Mouse (Mus musculus): ENCODE data around the gene Rnf181. TPM values are rescaled to one million over a fixed set of nuclear protein-coding genes. Genes with fewer than 3 reads are reported as not detected.

Rnf181 gene
- total RNA-seq, 2 experiments from 2014 or later: 70.4 to 73.7 TPM

- DNase-seq (ENCODE audit: low spot score in 2 of 2): no peak
- intact Hi-C loops (cut with DNase I): loop anchor here (10.0 kb wide), 1 partner anchor 441 kb away; the partner anchor contains the start of genes Polr1a and Ptcd3
Measured at GRCm38 (mm10) chr6:72346261-72346660, 20.5 kb downstream of the Rnf181 start.

DNA sequence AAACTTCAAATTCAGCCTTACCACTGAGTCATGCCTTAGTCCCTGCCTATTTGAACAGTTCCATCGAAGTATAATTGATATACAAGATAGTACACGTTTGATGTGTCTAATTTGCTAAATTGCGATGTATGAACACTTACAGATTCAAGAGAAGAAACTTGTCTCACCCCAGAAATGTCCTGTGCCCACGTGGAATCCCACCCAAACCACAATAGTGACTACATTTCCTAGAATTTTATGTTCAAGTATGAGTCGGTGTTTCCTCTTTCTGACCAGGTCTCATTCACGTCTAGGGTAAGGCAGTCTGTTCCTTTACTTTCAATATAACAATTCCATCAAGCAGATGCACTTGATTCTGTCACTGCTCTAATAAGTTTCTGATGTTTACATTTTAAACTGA lies 21.1 kb downstream of the Rnf181 start:
- intact Hi-C loops (cut with DNase I): loop anchor here (10.0 kb wide), 1 partner anchor 441 kb away; the partner anchor contains the start of genes Polr1a and Ptcd3

GRCm38 (mm10) chr6:72345074-72345567 lies 21.6 kb downstream of the Rnf181 start, which contains the start of gene Usp39:
Gene Usp39 (minus strand): TSS chr6:72345184.
- intact Hi-C loops (cut with DNase I): loop anchor here (10.0 kb wide), 1 partner anchor 440 kb away; the partner anchor contains the start of genes Polr1a and Ptcd3
- peak; percentile 96 to 98 for DNase-seq (ENCODE audit: low spot score in 2 of 2)

More for the DNA sequence above, 21.1 kb downstream of the Rnf181 start:
- no peak for DNase-seq (ENCODE audit: low spot score in 2 of 2)

- no peak for DNase-seq (ENCODE audit: low spot score in 2 of 2)
- intact Hi-C loops (cut with DNase I): loop anchor here (10.0 kb wide), 1 partner anchor 440 kb away; the partner anchor contains the start of genes Polr1a and Ptcd3
Measured at GRCm38 (mm10) chr6:72344396-72345073, 22.2 kb downstream of the Rnf181 start.

DNA sequence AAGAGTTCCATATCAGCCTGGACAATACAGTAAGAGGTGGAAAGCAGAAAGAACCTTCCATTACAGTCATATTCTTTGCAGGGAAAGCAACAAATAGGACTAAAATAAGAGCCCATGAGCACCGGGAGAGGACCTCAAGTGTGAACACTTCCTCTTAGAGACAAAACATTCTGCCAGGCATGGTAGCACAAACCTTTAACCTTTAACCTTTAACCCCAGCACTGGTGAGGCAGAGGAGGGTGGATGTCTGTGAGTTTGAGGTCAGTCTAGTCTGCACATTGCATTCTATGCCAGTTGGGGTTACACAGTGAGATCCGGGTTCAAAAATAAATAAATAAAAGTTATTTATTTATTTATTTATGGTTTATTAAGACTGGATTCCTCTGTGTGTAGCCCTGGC lies 26.3 kb downstream of the Rnf181 start:
- no peak for DNase-seq (ENCODE audit: low spot score in 2 of 2)
- intact Hi-C loops (cut with DNase I): loop anchor here (10.0 kb wide), 1 partner anchor 436 kb away; the partner anchor contains the start of genes Polr1a and Ptcd3

GRCm38 (mm10) chr6:72333111-72333510 lies 33.6 kb downstream of the Rnf181 start:
- no peak for DNase-seq (ENCODE audit: low spot score in 2 of 2)
- intact Hi-C loops (cut with DNase I): no loop called here

- intact Hi-C loops (cut with DNase I): no loop called here
- no peak for DNase-seq (ENCODE audit: low spot score in 2 of 2)
Measured at GRCm38 (mm10) chr6:72330133-72330532, 36.6 kb downstream of the Rnf181 start.

DNA sequence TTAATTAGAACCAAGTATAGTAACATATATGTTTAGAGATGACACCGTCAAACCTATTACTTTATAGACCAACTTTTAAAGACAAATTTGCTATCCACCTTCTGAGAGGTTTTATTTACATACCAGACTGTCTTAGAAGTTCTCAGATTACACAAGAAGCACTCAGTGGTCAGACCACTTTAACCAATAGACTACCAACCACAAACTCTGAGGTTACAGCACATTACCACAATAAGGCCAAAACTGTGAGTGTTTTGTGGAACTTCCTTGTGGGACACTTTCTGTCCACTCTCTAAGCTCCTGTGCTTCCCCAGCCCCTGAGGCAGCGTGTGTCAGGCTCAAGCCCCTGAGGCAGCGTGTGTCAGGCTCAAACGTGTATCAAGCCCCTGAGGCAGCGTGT lies 37.7 kb downstream of the Rnf181 start:
- no peak for DNase-seq (ENCODE audit: low spot score in 2 of 2)
- intact Hi-C loops (cut with DNase I): loop anchor here (10.0 kb wide), 1 partner anchor 144 kb away; no protein-coding TSS in a partner anchor

DNA sequence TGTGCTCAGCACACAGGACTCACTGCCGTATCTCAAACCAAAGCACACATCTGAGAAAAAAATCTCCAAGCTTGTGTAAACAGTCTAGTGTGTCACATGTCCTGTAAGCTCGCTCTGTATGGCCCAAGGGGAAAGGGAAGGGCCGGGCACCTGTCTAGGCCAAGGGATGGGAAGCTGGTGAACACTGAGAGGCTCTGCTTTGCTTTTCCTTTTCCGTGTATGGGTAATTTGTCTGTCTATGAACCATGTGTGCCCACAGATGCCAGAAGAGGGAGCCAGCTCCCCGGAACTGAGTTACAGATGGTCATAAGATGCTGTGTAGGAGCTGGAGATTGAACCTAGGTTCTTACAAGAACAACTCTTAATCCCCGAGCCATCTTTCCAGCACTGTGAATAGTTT lies 40.5 kb downstream of the Rnf181 start:
- intact Hi-C loops (cut with DNase I): loop anchor here (10.0 kb wide), 1 partner anchor 141 kb away; no protein-coding TSS in a partner anchor

GRCm38 (mm10) chr6:72323786-72324508 lies 42.8 kb downstream of the Rnf181 start:
- intact Hi-C loops (cut with DNase I): loop anchor here (10.0 kb wide), 1 partner anchor 139 kb away; no protein-coding TSS in a partner anchor
- no peak for DNase-seq (ENCODE audit: low spot score in 2 of 2)

More for the DNA sequence above, 40.5 kb downstream of the Rnf181 start:
- peak; percentile 48 to 57 for DNase-seq (ENCODE audit: low spot score in 2 of 2)

- intact Hi-C loops (cut with DNase I): loop anchor here (10.0 kb wide), 1 partner anchor 138 kb away; no protein-coding TSS in a partner anchor
- DNase-seq (ENCODE audit: low spot score in 2 of 2): no peak
Measured at GRCm38 (mm10) chr6:72322936-72323335, 43.8 kb downstream of the Rnf181 start.

- DNase-seq (ENCODE audit: low spot score in 2 of 2): peak; percentile 75 to 78
- intact Hi-C loops (cut with DNase I): loop anchor here (5.0 kb wide), 1 partner anchor 37 kb away; no protein-coding TSS in a partner anchor
Measured at GRCm38 (mm10) chr6:72319019-72319418, 47.7 kb downstream of the Rnf181 start.

DNA sequence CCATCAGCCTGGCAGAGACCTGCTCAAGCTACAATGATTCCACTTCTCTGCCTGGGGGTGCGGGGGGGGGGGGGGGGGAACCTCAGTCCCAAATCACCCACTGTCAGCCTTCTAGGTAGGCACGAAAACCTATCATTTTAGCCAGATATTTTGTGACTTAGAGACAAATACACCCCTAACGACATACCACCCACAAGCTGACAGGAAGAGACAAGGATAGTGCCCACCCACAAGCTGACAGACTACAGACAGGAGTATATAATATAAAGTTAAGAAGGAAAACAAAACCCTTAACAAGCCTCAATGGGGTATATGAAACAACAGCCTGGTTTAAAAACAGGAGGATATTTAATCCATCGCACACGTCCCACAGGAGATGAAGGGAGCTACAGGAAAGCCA lies 48.3 kb downstream of the Rnf181 start:
- no peak for DNase-seq (ENCODE audit: low spot score in 2 of 2)
- intact Hi-C loops (cut with DNase I): loop anchor here (5.0 kb wide), 1 partner anchor 36 kb away; no protein-coding TSS in a partner anchor

GRCm38 (mm10) chr6:72316044-72316443 lies 50.7 kb downstream of the Rnf181 start:
- intact Hi-C loops (cut with DNase I): loop anchor here (5.0 kb wide), 1 partner anchor 34 kb away; no protein-coding TSS in a partner anchor
- no peak for DNase-seq (ENCODE audit: low spot score in 2 of 2)

DNA sequence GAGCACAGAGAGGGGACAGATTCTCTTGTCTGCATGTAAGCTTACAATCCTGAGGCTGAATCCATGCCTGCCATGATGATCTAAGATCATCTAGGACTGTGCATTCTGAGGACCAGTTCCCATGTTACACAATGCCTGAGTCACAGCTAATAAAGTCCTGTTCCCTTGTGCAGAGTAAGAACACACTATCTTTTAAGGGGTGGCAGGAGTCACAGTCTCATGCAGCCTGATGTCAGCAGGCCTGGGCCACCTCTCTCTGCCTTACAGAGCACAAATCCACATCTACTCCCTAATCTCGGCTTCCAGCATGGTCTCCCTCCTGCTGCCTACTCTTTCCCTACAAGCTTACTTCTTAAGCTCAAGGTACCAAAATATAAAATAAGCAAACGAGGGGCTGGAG lies 51.4 kb downstream of the Rnf181 start:
- no peak for DNase-seq (ENCODE audit: low spot score in 2 of 2)
- intact Hi-C loops (cut with DNase I): loop anchor here (5.0 kb wide), 1 partner anchor 33 kb away; no protein-coding TSS in a partner anchor

DNA sequence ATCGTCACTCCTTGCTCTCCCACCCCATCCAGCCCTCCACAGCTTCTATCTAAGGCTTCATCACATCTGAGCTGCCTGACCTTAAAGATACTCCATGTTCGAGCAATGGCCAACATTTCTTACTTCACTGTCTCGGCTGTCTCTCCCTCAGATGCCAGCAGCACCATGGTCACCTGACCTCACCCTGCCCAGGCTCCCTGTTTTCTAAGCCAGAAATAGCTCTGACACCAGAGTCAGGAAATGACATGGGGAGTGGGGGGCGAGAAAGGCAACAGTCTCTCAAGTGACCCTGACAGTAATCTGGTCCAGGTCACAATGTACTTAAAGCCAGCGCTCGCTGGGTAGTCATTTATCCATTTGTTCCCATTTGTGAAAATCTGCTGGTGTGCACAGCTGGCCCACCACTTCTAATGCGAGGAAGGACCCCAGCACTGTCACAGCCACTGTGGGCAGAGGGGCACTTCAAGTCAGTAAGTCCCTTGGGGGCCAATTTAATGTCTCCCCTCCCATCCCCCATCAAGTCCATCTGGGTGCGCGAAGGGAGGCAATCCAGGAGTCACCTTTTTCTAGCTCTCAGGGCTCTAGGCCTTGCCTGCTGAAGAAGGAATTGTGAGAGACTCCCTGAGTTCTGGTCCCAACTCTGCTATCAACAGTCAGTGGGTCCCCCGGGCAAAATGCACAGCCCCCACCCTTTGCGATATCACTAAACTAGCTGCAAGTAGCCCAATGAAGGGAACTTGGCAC lies 53.5 kb downstream of the Rnf181 start:
- DNase-seq (ENCODE audit: low spot score in 2 of 2): no peak

GRCm38 (mm10) chr6:72312198-72312597 lies 54.6 kb downstream of the Rnf181 start:
- intact Hi-C loops (cut with DNase I): no loop called here
- DNase-seq (ENCODE audit: low spot score in 2 of 2): no peak

More for the DNA sequence above, 53.5 kb downstream of the Rnf181 start:
- intact Hi-C loops (cut with DNase I): no loop called here
